8 mouse cellular contexts compared by ENCODE assay signal in the genomic region with DNA sequence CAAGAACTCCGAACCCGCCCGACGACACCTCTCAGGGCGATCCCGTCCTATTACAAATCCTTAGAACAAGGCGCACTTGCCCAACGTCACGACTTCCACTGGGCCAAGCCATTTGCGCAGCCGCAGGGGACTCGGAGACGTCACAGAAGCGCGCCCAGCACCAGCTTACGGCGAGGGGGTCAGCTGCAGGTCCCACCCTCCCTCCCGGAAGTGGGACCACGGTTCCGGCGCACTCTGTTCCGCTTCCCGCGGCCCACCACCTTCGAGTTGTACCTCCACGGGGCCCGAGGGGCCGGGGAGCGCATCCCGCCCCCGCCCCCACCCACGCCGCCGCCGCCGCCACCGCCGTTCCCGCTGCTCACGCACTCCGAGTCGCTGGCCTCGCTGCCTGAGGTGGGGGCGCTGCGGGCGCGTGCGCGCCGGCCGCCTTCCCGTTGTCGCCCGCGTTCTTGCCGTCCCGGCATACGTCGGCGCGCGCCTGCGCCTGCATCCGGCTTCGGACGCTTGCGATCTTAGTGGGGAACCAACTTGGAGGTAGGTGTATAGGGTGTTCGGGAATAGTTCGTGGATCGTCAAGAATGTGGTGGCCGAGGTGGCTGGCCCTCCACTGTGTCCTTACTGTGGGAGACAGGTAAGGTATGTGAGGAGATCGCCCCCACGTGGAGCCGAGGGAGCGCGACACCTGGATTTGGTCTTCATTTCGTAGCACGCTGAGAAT. TPM values are rescaled to one million over a fixed set of nuclear protein-coding genes. Genes with fewer than 3 reads are reported as not detected.
A peak's percentile ranks its signal among the peaks of the same experiment; 100 is the strongest.
DNase-seq lines count a peak whose midpoint lies in the region; ATAC-seq and TF ChIP-seq lines count a peak whose summit lies in the region.

A gene (plus strand): TSS at position 237 of the 718 bp plus-strand sequence.
A gene (minus strand): TSS at position 640 of the 718 bp plus-strand sequence.

- H3K4me3 ChIP-seq in gastrocnemius, adult 2 months, result peak within 1 kb of the TSS; percentile 100
- peak within 1 kb of the TSS; percentile 85 for H3K4me3 ChIP-seq in hindbrain, postnatal 0 days (ENCODE audit: low read length)
- H3K4me3 ChIP-seq in megakaryocyte, embryonic 14.5 days (replicated peaks), result peak within 1 kb of the TSS; percentile 97

- H3K27me3 ChIP-seq in hindbrain, postnatal 0 days (ENCODE audit: insufficient read depth, low read length), result no peaks in the 10 kb centered on the region
- H3K27me3 ChIP-seq in megakaryocyte, embryonic 14.5 days (replicated peaks), result no peaks in the 10 kb centered on the region

- peaks cover 12% of the 10 kb centered on the region for H3K4me1 ChIP-seq in hindbrain, postnatal 0 days (ENCODE audit: insufficient read depth, low read length)
- H3K4me1 ChIP-seq in megakaryocyte, embryonic 14.5 days, result peaks cover 65% of the 10 kb centered on the region

- H3K4me2 ChIP-seq in hindbrain, postnatal 0 days (ENCODE audit: low read depth, low read length), result peak within 1 kb of the TSS; percentile 88

- intact Hi-C loops in gastrocnemius, adult 2 months (cut with DNase I), result loop anchor here (1.0 to 5.0 kb wide), 3 partner anchors 24 to 43 kb away; a partner anchor contains a TSS

- under 1% methylated on average over 73 of the region's 78 CpGs for WGBS in hindbrain, postnatal 0 days

- peak; percentile 96 for ATAC-seq in common myeloid progenitor, adult 5-6 weeks (replicated peaks; ENCODE audit: low read depth, poor library complexity, severe bottlenecking)
- ATAC-seq in hindbrain, postnatal 0 days, result peak; percentile 98

- no peaks in the 10 kb centered on the region for H3K9me3 ChIP-seq in hindbrain, postnatal 0 days (ENCODE audit: low read length)
- no peaks in the 10 kb centered on the region for H3K9me3 ChIP-seq in megakaryocyte, embryonic 14.5 days

- TF ChIP-seq CTCF in gastrocnemius, adult 2 months (IDR thresholded peaks at IDR 0.05), result peak; percentile 72
- TF ChIP-seq CTCF in hindbrain, postnatal 0 days (IDR thresholded peaks at IDR 0.05; ENCODE audit: low read depth), result peak; percentile 77

- peak within 1 kb of the TSS; percentile 94 for H3K27ac ChIP-seq in gastrocnemius, adult 2 months
- peak within 1 kb of the TSS; percentile 91 for H3K27ac ChIP-seq in hindbrain, postnatal 0 days

- H3K36me3 ChIP-seq in hindbrain, postnatal 0 days (ENCODE audit: insufficient read depth, low read length), result peaks cover 27% of the 10 kb centered on the region
- peaks cover 63% of the 10 kb centered on the region for H3K36me3 ChIP-seq in megakaryocyte, embryonic 14.5 days (replicated peaks; ENCODE audit: low read length)

- peak within 1 kb of the TSS; percentile 80 for H3K9ac ChIP-seq in hindbrain, postnatal 0 days (replicated peaks; ENCODE audit: low read length)

- DNase-seq in ZHBTc4 (ENCODE audit: low read depth, low spot score), result peak; percentile 99
- peak; percentile 98 for DNase-seq in gastrocnemius, adult 2 months
- DNase-seq in hindbrain, postnatal 0 days (ENCODE audit: low spot score), result peak; percentile 99
- DNase-seq in left cerebral cortex, adult 8-10 months (ENCODE audit: low spot score in 2 of 2), result peak; percentile 95 to 96
- peak; percentile 99 for DNase-seq in right cerebral cortex, postnatal 10 days (ENCODE audit: low spot score in 2 of 2)
- DNase-seq in urinary bladder, postnatal 25 days (ENCODE audit: low spot score), result peak; percentile 94

RNA-seq across cellular contexts. Expression of the first gene that starts in this region (rescaled TPM):
- 50.2 and 56.6 TPM in 2 replicates for total RNA-seq in common myeloid progenitor, adult 5-6 weeks (2017)
- total RNA-seq in gastrocnemius, adult 2 months (2021), result 1 to 10 TPM; 7.6 to 8.1 TPM
- total RNA-seq in hindbrain, postnatal 0 days (2014; rRNA removed), result 23.8 and 26.2 TPM in 2 replicates
- 19.1 and 20.1 TPM in 2 replicates for polyA plus RNA-seq in hindbrain, postnatal 0 days (2015; fragmentation: Nextera tagmentation; extraction: Ambion mirVana)
- 10 to 100 TPM; 13.8 to 14.5 (median 14.1) TPM for total RNA-seq in left cerebral cortex, adult 8-10 months (2022)
- polyA plus RNA-seq in megakaryocyte, embryonic 14.5 days (2012; ENCODE audit: insufficient read depth, low replicate concordance), result 2.9 and 3.6 TPM in 2 replicates

RNA-seq across cellular contexts. Expression of the second gene that starts in this region (rescaled TPM):
- 11.3 and 13.5 TPM in 2 replicates for total RNA-seq in common myeloid progenitor, adult 5-6 weeks (2017)
- total RNA-seq in gastrocnemius, adult 2 months (2021), result 1 to 10 TPM; 4.7 to 5.0 TPM
- 19.4 and 36.4 TPM in 2 replicates for total RNA-seq in hindbrain, postnatal 0 days (2014; rRNA removed)
- 18.1 and 19.3 TPM in 2 replicates for polyA plus RNA-seq in hindbrain, postnatal 0 days (2015; fragmentation: Nextera tagmentation; extraction: Ambion mirVana)
- 10 to 100 TPM; 17.4 to 23.4 (median 20.6) TPM for total RNA-seq in left cerebral cortex, adult 8-10 months (2022)
- 13.9 and 14.0 TPM in 2 replicates for polyA plus RNA-seq in megakaryocyte, embryonic 14.5 days (2012; ENCODE audit: insufficient read depth, low replicate concordance)

Comparison
In these comparisons a context has a peak if more than half of its experiments do, and no peak if none do; other contexts are left out.
1. Peak in every context shown above with its lines: DNase-seq, ATAC-seq, H3K4me3 ChIP-seq and H3K27ac ChIP-seq.